Mouse (Mus musculus) NIH3T3 (cell line): ENCODE measurements around the gene Krcc1.

ENCODE experiments used
- DNase-seq: peaks from one replicate; pipeline ENCODE4 v3.0.0-alpha.2; 2012; ENCODE audit warnings: low read depth

Gene Krcc1

DNA sequence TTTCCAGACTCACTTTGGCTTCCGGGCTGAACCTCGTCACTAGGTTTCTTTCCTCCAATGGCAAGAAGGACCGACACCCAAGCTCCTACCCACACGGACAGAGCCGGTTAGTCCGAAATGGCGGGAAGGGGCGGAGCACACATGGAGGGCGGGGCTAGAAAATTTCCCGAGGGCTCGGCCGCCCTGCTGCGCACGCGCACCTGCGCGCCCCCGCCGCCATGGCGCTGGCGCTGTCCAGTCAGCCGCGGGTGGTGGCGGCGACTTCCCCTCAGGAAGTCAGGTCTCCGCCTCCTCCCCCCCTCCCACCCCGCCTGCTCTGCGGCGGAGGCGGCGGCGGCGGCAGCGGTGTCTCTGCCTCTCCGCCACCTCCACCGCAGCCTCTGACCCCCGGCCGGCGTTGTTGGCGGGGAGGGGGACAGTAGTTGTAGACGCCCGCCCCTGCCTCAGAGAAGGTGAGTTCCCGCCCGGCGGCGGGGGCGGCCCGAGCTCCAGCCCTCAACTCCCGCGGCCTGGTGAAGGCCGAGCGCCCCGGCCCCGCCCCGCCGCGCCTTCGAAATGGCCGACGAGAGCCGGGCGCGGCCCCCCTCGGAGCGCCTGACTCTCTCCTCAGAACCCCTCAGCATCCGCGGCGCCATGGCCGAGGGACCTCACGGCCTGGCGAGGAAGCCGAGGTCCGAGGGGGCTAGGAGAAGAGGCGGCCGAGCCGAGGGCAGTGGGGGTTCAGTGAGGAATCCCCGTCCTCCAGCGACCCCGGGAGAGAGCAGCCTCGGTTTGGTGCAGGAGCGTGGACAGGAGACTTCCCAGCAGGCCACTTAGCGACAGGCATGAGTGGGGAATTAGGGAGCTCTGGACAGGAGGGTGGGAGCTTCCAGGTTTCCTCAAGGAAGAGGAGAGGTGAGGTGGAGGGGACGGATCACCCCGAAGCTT lies at the start of gene Krcc1:
Gene Krcc1, plus strand, starts transcription at position 289 of the 927 bp plus-strand sequence.
- peak; percentile 99 for DNase-seq

DNA sequence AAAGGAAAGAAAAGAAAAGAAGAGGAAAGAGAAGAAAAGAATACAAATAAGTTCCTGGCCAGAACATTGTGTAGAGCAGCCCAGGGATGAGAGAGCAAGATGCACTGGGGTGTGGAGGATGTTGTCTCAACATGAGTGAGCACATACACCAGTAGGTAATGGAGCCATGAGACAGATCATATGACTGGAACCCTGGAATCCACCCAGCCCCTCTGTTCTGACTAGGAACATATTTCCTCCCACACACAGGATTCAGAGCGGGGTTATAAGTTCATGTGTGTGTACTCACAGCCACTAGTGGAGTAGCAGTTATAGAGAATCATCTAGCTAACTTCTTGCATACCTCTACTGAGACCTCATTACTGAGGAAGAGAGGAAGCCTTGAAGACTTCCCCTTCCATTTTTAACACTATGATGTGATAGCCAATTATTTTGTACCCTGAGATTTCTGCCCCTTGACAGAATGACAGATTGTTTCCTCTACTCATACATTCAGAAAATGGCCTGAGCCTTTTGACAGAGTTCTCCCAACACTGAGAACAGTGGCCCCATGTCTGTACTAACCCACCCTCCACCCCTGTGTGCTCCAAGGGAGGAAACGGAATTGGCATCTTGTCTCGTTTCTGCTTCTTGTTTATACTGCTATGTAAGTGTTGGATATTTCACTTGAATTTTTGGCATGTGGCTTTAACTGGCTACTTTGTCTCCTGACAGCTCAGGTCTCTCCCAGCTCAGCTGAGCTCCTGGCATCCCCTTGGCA lies 47.1 kb upstream of the Krcc1 start:
- DNase-seq, result peak; percentile 59

DNA sequence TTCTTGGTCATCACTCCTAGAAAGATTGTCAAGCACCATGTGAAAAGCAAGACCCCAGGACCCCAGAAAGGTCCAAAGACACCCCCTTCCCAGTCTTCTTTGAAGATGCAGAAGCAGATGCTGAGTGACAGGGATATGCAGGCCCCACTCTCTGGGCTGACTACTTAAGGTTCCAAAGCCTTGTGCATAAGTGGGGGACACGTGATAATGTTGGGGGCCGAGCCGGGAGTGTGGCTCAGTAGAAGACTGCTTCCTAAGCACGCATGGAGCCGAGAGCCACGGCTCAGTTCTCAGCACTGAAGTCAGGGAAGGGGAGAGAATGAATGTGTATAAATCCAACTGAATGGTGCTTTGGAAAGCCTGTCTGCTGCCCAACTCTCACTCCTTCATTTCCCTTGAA lies 44.9 kb upstream of the Krcc1 start:
- no peak for DNase-seq

DNA sequence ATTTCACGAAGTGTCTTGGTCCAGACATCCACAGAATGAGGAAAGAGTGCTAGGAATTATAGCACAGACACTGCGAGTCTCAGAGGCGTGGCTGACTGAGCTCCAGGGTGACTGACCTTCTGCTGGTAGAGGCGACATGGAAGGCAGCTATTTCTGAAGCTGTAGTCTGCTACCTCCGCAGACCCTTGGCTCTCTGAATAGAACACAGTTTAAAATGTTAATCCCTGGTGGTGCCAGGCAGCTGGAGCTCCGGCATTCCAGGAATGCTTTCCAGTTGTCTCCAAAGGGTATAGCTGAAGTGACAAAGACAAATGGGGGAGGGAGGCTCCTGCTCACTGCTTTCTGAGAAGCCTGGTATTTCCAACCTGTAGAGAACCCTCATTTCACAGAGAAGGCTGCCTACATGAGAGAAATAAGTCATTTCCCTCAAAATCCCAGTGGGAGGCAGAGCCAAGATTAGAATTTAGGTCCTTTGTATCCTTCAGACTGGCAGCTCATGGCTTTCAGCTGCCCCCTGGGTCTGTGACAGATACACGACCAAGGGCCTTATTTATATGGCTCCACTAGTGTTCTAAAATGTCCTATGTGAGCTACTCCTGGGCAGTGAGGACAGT lies 44.2 kb upstream of the Krcc1 start:
- no peak for DNase-seq

DNA sequence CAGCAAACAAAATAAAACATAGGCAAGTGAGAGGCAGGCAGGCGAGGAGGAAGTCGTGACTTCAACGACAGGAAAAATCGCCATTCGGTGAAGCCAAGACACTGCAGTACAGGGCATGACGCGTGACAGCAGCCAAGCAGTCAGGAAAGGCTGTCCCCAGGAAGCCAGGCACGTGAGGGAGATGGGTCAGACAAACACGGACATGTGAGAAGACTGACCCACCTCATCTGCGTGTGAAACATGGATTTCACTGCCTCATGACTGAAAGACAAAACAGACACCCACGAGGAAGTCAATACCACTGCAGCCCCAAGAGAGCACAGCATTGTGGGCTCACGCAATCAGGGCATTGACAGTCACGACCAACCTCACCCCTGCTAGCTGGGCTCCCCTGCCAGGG lies 36.4 kb upstream of the Krcc1 start:
- no peak for DNase-seq

DNA sequence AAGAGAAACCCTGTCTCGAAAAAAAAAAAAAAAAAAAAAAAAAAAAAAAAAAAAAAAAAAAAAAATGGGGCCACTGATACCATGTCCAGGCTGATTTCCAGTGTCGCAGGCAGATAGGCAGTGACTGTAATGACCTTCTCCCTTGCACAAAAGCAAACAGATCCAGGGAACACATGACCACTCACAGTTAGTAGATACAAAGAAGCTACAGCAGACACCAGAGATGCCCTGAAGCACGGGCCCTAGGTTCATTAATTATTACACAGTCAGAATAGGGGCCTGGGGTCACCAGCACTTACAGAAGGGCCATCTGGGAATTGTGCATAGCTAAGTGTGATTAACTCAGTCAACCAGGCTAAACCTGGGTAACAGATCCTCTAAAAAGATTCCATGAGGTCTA lies 35.5 kb upstream of the Krcc1 start:
- DNase-seq, result no peak

DNA sequence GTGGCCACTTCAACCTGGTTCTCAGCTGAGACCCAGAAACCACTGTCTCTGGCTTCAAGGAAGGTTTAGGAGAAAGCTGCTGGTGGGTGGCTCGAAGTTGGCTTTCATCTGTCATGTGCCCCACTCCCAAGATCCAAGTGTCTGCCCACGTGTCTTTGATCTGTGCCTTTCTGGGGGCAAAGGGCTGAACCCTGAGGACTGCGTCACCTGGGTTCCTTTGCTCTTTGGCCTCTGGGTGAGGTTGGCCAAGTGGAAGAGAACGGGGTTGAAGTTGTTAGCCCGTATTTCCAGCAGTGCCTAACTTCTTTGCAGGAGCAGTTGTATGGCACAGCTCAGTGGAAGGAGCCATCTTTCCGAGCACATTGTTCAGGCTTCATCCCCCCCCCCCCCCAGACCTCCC lies 35.0 kb upstream of the Krcc1 start:
- DNase-seq, result no peak

DNA sequence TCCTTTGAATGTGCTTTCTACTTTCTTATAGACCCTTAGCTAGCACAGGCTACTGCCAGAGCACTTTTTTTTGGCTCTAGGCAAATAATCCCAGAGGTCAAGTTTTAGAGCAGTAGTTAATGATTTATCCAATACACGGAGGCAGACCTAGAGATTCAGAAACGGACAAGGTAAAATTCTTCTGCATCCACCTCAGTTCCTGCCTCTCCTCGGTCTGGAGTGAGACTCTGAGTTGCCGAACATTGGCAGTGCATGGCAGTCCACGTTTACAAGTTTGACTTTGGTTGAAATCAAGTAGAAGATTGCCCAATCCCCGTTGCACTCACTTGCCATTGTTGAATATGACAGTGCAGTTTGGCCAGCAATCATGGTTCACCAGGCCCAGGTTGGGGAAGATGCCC lies 34.4 kb upstream of the Krcc1 start:
- DNase-seq, result no peak

DNA sequence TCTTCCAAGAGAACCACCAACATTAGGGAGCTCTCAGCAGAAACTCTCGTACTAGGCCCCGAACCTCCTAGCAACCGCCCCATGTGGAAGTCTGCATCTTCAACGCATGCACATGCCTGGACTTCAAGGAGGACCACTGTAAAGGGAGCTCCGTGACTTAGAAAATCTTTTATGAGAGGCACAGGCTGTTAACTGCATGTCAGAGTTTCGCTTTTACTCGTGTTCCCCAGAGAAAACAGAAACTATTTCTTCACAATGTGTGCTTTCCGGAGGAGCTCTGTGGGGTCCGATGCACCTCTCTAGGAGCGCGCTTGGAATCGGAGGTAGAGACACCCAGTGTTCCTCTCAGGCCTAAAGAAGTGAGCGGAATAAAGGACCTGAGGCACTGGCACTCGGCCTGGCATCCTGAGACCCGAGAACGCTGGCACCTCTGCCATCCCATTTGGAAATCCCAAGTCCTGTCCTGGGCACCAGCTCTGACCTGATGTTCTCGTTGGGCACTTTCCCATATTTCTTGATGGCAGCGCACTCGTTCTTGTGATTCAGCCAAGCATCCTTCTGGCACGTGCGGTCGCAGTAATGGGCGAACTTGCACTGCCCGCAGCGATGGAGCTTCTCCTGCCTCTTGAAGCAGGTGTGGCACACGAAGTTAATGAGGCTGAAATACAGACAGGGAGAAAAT lies 32.3 kb upstream of the Krcc1 start:
- DNase-seq, result no peak

DNA sequence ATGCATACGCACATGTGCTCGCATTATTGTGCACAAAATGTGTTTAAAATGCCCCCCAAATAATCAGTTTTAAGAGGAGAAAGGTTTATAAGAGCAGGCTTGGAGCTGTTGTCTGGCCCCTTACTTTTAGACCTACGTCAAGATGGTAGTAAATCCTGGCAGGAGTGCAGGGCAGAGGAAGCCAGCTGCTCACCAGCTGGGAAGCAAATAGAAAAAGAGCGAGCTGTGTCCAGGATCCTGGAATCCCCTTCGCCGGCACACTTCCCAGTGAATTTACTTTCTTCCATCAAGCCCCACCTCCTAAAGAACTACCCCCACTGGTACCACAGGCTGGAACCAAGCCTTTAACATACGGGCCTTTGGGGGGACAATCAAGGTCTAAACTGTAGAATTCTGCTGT lies 30.6 kb upstream of the Krcc1 start:
- DNase-seq, result no peak

DNA sequence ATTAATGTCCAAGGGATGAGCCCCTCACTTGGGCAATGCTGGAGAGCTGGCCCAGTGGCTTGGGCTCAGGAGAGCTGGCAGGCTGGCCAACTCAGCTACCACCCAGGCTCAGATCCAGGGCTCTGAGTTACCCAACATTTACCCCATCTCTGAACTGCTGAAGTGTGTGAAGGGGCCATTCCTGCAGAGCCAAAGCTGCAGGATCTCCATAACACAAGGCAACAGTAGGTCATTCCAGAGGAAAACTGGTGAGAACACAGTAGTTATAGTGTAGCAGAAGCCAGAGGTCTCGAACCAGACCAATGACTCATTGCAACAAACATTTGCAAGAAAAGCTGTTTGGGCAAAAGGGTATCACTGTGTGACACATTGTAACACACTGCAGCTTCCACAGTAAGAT lies 28.7 kb upstream of the Krcc1 start:
- no peak for DNase-seq

DNA sequence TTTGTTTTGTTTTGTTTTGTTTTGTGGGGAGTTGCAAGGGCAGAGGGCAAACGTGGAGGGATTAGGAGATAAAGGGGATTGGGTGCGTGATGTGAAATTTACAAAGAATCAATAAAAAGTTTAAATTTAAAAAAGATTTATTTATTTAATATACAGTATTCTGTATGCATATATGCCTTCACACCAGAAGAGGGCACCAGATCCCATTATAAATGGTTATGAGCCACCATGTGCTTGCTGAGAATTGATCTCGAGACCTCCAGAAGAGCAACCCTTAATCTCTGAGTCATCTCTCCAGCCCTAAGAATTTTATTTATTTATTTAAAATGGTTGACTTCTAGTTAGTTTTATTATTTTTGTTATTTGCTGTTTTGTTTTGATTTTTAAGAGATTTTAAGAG lies 28.2 kb upstream of the Krcc1 start:
- DNase-seq, result peak; percentile 14

DNA sequence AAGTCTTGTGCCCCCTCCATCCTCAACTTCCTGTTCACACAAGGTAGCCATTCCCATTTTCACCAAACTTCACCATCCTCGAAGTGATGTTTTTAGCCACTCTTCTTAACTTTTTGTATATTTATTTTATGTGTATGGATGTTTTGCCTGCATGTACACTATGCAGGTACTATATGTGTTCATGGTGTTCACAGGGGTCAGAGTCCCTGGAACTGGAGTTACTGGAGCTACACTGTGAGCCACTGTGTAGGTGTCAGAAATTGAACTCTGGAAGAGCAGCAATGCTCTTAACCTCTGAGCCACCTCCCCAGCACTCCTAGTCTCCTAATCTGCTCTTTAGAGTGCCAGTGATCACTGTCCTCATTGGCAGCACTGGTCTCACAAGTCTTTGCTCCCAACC lies 23.1 kb upstream of the Krcc1 start:
- no peak for DNase-seq

DNA sequence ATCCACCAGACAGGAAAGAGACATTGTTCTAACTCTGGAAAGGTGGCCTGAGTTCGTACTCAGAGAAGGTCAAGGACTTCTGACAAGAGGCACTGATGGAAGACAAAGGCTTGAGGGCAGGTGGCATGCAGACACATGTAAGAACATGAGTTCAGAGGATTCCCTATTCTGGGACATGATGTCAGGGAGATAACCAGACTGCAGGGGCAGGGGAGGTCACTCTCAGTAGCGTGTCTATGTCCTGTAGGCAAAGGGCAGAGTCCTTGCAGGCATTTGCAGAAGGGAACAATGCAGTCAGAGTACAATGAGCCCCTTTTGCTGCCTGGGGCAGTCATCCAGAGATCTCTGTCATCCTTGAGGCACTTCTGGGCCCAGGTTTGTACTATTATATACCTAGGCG lies 21.9 kb upstream of the Krcc1 start:
- no peak for DNase-seq

DNA sequence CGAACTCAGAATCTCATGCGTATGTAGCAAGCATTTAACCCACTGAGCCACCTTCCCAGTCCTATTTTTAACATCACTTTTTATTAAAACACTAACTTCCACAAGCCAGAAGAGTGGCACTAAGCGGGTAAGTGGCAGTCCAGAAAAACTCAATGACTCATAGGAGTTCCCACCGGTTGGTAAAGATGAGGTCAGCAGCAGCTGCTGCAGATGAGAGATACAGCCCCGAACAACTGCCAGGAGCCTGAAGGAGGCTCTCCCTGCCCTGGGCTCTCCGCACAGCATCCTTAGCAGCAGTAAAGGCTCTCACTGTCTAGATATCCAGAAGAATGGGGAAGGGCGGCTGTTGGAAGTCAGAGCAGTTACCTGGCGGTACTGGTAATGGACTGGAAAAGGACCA lies 20.5 kb upstream of the Krcc1 start:
- no peak for DNase-seq

DNA sequence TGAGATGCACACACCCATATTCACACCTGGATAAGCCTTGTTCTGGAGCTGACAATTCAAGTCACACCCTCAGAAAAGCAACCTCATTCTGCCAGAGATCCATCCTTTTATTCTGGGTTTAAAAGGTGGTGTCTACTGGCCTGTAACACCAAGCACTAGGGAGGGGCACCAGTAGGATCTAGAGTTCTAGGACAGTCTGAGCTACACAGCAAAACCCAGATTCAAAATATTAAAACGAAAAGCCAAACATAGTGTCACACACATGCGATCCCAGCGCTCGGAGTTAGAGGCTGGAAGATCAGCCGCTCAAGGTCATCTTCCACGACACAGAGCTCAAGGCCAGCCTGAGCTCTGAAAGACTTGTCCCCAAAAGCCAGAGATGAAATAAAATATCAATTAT lies 17.0 kb upstream of the Krcc1 start:
- no peak for DNase-seq

DNA sequence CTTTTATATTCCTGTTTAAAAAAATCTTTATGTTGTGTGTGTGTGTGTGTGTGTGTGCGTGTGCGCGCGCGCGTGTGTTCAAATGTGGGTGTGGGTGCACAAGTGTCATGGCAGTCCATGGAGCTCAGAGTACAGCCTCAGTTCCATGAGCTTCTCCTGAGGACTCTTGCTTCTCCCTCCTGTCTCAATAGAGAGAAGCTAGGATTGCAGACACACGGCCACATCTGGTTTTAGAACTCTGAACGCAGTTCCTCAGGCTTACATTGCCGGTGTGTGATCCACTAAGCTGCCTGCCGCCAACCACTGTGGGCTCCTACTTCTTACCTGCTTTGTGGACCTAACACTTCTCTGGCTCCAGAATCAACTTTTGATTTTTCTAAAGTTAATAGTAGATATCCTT lies 15.3 kb upstream of the Krcc1 start:
- DNase-seq, result no peak

DNA sequence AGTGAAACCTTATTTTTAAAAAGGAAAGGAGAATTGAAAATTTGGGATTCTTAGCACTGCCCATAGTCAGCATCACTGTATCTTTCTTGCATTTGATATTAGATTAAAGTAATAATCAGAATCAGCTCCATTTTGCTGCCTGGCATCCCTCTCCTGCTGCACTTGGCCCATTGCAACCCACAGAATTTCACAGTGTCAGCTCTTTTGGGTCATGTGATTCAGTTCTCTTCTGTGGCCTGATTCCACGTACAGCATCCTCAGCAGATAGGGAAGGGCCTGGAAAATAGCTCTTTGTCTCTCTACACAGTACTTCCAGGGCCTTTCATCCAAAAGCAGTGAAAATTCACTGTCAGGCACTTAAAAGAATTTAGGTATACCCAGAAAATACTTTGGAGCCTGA lies 14.1 kb upstream of the Krcc1 start:
- no peak for DNase-seq

DNA sequence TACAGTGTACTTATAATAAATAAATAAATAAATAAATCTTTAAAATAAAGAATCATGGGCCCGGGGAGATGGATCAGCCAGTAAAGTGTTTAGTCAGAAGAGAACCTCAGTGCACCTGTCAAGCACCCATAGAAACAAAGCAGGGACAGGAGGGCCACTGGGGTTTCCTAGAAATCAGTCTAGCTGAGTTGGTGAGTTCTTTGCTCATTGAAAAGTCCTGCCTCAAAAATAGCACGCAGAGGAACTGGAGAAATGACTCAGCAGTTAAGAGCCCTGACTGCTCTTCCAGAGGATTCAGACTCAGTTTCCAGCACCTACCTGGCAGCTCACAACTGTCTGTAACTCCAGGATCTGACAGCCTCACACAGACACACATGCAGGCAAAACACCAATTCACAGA lies 12.9 kb upstream of the Krcc1 start:
- DNase-seq, result no peak

DNA sequence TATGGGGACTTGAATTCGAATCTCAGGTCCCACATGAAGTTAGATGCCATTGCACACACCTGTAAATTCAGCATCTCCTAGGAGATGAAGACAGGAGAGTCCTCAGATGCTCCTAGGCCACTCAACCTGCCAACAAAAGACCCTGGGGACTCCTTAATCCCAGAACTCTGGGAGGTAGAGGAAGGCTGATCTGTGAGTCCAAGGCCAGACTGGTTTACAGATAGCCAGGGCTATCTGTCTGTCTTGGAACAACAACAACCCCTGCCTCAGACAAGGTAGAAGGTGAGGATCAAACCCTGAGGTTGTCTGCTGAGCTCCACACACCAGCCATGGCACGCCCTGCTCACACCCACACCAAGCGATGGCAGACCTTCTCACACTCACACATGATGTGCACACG lies 12.3 kb upstream of the Krcc1 start:
- no peak for DNase-seq

DNA sequence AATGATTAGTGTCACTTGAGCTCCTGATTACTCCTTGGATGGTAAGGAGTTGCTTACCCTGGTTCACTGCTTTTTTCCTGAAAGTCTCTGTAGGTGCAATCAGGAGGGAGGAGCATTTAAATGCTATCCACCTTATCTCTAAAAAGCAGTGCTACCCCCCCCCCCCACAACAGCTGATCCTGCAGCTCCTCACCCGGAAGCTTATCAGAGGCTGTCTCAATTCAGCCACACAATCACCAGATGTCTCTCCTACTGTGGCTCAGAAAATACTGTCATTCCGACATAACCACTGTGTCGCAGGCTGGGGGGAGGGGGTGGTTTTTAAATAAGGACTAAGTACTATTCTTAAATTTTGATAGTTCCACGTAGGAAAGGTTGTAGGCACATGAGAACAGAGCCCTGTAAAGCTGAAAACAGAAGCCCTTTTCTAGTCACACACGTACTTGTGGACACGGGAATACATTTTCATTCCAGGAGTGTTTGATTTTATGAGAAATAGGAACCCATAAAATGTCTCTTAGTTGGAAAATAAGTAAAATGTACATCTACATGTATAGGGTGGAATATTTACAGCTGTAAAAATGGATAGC lies 11.3 kb upstream of the Krcc1 start:
- DNase-seq, result no peak

DNA sequence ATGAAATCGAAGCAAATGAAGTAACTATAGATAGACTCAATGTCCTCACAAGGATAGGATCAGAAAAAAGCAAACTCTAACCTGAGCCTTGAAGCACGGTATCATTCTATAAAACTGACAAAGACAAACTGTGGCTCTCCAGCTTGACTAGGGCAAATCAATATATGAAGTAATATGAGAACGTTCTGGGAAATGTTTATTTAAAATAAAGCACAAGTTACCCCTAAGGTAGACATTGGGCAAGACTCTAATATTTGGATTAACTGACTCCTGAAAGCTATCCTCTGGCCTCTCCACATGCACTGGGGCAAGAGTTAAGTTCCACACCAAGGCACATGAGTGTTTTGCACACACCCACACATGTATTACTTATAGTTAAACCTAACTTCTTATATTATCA lies 10.4 kb upstream of the Krcc1 start:
- DNase-seq, result no peak
